Mouse (Mus musculus) layer of hippocampus, adult 9-10 months (tissue): ENCODE data around the gene Hp1bp3.
A peak's percentile ranks its signal among the peaks of the same experiment; 100 is the strongest.

ENCODE experiments used
- DNase-seq: peaks from one replicate; pipeline ENCODE4 v3.0.0; 2022; ENCODE audit warnings: low spot score

Hp1bp3 gene

GRCm38 (mm10) chr4:138216200-138216890 is at the start of gene Hp1bp3:
TSS of gene Hp1bp3 (plus strand) at chr4:138216296.
- DNase-seq: peak; percentile 25

- no peak for DNase-seq
These were observed 49.6 kb upstream of the Hp1bp3 start for GRCm38 (mm10) chr4:138166519-138166918.

- DNase-seq: no peak
These were observed 47.9 kb upstream of the Hp1bp3 start for GRCm38 (mm10) chr4:138168162-138168561.

GRCm38 (mm10) chr4:138169420-138169819 is 46.7 kb upstream of the Hp1bp3 start:
- DNase-seq: no peak

DNA sequence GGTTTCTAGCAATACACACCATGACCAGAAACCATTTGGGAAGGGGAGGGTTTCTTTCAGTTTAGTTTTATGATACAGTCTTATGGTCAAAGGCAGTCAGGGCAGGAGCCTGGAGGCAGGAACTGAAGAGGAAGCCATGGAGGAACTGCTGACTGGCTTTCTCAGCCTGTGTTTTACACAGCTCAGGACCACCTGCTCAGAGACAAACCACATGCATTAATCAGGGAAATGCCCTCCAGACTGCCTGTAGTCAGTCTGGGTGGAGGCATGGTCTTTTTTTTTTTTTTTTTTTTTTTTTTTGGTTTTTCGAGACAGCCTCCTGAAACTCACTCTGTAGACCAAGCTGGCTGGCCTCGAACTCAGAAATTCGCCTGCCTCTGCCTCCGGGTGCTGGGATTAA is 43.4 kb upstream of the Hp1bp3 start:
- no peak for DNase-seq

GRCm38 (mm10) chr4:138179391-138179790 is 36.7 kb upstream of the Hp1bp3 start:
- no peak for DNase-seq

DNA sequence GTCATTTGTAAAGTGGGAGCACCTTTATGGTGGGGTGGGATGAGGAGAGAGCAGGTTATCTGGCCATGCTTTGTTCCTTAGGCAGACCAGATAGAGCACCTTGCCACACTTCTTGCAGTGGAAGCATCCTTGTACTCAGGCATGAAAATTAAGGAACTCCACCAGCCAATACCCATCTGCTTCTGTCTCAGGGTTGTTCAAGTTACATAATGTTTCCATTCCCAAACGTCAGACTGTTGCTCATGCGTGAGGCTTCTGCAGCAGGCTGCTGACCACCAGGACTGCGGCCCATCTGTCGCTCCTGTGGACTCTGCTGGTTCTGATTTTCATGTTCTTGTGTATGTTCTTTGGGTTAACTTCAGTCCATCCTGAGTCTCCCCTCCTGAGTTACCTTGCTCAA is 35.4 kb upstream of the Hp1bp3 start:
- no peak for DNase-seq

GRCm38 (mm10) chr4:138184056-138184455 is 32.0 kb upstream of the Hp1bp3 start:
- no peak for DNase-seq

DNA sequence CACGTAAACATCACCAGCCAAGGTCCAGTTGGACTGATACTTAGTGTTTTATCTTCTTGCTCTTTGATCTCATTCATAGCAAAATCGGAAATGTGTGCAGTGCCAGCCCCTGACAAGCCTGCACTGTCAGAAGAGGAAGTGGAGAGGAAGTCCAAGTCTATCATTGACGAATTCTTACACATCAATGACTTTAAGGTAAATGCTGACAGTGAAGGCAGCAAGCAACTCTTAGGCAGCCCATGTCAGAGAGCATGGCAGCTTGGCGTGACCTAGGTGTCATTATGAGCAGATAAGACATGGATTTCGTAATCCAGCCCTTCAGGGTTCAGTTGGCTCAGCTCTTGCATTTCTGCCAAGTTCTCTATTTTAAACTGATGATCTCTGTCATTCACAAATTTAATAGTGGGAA is 31.5 kb upstream of the Hp1bp3 start:
- no peak for DNase-seq

GRCm38 (mm10) chr4:138185961-138186360 is 30.1 kb upstream of the Hp1bp3 start:
- no peak for DNase-seq

- no peak for DNase-seq
These were observed 28.1 kb upstream of the Hp1bp3 start for GRCm38 (mm10) chr4:138187995-138188394.

DNA sequence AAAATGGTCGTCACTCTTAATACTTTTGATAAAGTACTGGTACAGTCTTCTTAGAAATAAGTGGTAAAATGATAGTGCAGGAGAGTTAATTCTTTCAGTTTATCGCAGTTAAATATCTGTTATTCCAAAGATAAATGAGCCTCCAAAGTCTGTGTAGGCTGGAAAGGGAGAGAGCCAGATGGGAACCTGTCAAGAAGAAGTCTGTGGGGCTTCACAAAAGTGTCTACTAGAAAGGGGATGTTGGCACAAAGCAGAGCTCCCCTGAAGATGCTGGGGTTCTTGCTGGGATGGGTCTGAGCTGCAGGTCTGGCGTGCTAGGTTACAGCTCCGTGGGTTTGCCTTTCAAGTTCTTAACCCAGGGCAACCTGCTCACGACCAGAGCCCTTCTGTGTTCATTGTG is 23.5 kb upstream of the Hp1bp3 start:
- no peak for DNase-seq

GRCm38 (mm10) chr4:138200769-138201168 is 15.3 kb upstream of the Hp1bp3 start:
- DNase-seq: no peak

DNA sequence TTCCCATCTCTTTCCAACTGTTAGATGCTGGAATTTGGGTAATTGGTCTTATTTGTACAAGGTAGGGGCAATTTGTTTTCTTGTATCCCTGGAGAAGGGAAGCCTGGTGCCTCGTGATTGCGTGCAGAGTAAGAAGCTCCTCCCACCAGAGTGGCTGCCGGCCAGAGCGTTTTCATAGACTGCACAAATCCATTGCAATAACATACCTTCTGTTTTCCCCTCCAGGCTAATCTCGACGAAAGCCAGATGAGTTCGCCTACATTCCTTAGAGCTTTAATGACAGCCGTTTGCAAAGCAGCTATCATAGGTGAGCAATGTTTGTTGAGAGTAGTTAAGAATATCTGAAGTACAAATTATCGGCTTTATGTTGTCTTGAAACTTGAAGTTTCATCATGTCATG is 14.4 kb upstream of the Hp1bp3 start:
- DNase-seq: no peak

- DNase-seq: no peak
These were observed 6.0 kb upstream of the Hp1bp3 start for GRCm38 (mm10) chr4:138210116-138210515.

GRCm38 (mm10) chr4:138213861-138214260 is 2.2 kb upstream of the Hp1bp3 start:
- DNase-seq: no peak

DNA sequence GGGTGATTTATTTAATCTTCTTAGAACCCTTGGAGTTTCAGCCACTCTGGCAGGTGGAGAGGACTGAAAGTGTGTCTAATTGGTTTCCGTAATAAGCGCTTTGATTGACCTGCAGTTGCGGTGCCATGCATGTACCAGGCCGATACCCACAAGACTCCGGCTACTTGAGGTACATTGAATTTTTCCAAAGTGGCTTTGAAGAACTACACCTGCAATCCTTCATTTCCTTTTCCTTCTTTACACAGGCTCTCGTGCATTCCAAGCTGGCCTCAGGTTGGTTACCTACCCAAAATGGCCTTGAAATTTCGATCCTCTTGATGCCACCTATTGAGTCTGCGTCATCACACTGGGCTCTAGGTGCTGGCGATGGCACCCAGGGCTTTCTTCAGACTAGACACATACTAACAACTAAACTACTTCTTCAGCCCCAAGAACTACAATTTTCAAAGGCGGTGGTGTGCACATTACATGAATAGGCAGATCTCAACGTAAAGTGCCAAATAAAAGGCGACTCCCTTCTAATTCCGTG is 361 bp upstream of the Hp1bp3 start:
- DNase-seq: peak; percentile 26

- DNase-seq: peak; percentile 93
These were observed 846 bp downstream of the Hp1bp3 start for GRCm38 (mm10) chr4:138216891-138217392.

GRCm38 (mm10) chr4:138217441-138217840 is 1.3 kb downstream of the Hp1bp3 start:
- DNase-seq: no peak

DNA sequence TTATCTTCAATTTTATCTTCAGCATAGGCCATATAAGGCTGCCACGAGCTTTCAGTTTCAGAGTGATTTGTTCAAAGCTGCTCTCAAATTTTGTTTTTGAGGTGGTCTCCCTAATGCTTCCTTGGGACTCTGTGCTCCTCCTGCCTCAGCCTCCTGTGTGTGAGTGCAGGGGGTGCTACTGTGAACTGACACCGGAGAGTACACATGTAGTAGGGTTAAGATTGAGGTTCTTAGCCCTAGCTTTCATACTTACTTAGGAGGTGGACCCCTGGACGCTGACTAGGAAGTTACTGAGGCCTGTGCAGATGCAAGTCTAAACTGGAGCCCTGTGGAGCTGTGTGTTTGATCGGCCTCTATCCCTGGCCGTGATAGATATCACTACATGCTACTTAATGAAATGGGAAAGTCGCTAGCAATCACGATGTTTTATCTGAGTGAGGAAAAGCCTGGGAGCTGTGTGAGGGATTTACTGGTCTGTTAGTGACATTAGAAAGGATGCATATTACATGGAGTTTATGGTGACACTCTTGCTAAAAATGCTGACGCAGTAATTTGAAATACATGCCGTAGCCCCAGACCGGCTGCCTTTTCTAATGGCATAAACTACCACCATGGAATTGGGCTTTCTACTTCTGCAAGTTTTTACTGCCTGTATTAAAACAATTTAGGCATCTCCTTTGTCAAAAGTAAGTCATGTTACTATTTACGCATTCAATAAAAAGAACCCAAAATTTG is 2.0 kb downstream of the Hp1bp3 start:
- DNase-seq: no peak

- no peak for DNase-seq
These were observed 3.2 kb downstream of the Hp1bp3 start for GRCm38 (mm10) chr4:138219331-138219730.

DNA sequence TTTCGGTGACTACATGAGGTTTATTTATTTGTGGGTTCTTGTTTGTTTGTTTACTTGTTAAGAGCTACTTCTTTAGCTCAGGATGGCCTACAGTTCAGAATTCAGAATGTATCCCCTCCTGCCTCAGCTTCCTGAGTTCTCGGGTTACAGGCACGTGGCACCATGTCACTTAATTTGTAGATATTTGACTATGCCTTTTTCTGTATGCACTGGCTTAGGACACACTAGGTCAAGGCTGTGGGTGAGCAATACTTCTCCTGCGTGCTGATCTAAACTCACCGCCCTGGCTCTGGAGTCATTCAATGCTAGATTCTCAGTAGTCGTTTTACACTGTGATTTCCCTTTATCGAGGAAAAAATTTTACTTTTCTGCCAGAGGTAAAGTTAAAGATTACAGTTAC is 4.7 kb downstream of the Hp1bp3 start:
- DNase-seq: no peak

GRCm38 (mm10) chr4:138221406-138221805 is 5.3 kb downstream of the Hp1bp3 start:
- no peak for DNase-seq
